Mouse (Mus musculus): ENCODE data around the gene Fshb. TPM values are rescaled to one million over a fixed set of nuclear protein-coding genes. Genes with fewer than 3 reads are reported as not detected.

Gene Fshb
- polyA plus RNA-seq (2014; fragmentation: Illumina TruSeq; extraction: RNeasy Lipid Tissue Mini Kit (QIAGEN cat#74804); ENCODE audit: low read depth, low replicate concordance), result not detected

GRCm38 (mm10) chr2:107059556-107059955 is at the start of gene Fshb:
Gene Fshb, minus strand, starts transcription at chr2:107059656.

Other genes with a start within 250 kb of the Fshb start
- 11.3 TPM for gene Arl14ep, start 85.2 kb downstream of the Fshb start, polyA plus RNA-seq (2014; fragmentation: Illumina TruSeq; extraction: RNeasy Lipid Tissue Mini Kit (QIAGEN cat#74804); ENCODE audit: low read depth, low replicate concordance)
- 1.0 TPM for gene Kcna4, start 231.0 kb upstream of the Fshb start, polyA plus RNA-seq (2014; fragmentation: Illumina TruSeq; extraction: RNeasy Lipid Tissue Mini Kit (QIAGEN cat#74804); ENCODE audit: low read depth, low replicate concordance)

Measured in heart, adult 10 weeks (tissue).